Mouse (Mus musculus) mammary gland, adult 2 months (tissue): ENCODE results near the gene Kdelr1. TPM values are rescaled to one million over a fixed set of nuclear protein-coding genes. Genes with fewer than 3 reads are reported as not detected.

Experiments
- polyA plus RNA-seq: library from polyadenylated mRNA; depleted of rRNA; stranded (reverse); fragments of >200 nt; gene quantifications from 2 replicates; pipeline ENCODE4 v1.2.3, GENCODE M21; 2012; ENCODE audit warnings: low replicate concordance; rRNA removed

Gene Kdelr1
- polyA plus RNA-seq = 193 and 506 TPM in 2 replicates

GRCm38 (mm10) chr7:45872624-45873023 is at the start of gene Kdelr1:
Gene Kdelr1 (plus strand): TSS chr7:45872772.

GRCm38 (mm10) chr7:45824598-45824997 is 48.0 kb upstream of the Kdelr1 start, which contains the start of gene Kcnj14:
Gene Kcnj14 (minus strand): TSS chr7:45824782.

DNA sequence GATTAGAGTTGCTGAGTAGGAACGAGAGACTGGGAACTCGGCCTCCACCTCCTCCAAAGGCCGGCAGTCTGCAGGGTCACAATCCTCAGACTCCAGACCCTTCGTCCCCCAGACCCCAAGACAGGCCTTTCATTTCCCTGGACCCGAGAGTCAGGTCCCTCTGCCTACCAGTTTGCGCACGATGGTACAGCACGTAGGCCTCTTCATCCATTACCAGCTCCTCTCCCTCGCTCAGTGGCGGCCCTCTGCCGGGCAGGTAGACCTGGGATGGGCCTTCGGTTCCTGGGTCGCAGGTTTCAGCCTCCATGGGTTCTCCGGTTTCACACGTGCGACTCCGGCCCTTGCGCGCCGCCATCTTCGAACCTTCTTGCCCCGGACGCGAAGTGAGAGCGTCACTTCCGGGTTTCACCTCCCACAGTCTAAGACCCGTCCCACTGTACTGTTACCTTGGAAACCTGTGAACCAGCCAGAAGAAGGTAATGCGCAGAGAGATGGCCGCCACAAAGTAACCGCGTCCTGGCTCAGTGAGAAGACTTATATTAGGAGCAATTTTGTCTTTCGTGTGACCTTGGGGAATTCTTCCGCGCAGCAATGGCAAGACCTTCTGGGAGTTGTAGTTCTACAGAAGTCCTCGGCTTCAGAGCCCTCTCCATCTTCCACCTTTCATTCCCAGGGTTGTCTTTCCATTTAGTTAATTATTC is 42.0 kb upstream of the Kdelr1 start, which contains the start of gene Grwd1:
Grwd1 (minus strand) TSS at position 518 of the 701 bp plus-strand sequence.

GRCm38 (mm10) chr7:45878278-45878677 is 5.7 kb downstream of the Kdelr1 start, which contains the start of gene Grin2d:
Gene Grin2d (minus strand): TSS chr7:45878378.

GRCm38 (mm10) chr7:45896517-45897257 is 24.1 kb downstream of the Kdelr1 start, which contains the start of the genes Syngr4 and Tmem143:
Gene Syngr4 (minus strand): TSS chr7:45896714.
Gene Tmem143 (plus strand): TSS chr7:45896941.

GRCm38 (mm10) chr7:45921242-45921621 is 48.7 kb downstream of the Kdelr1 start, which contains the start of gene Emp3:
Gene Emp3 (minus strand): TSS chr7:45921404.

GRCm38 (mm10) chr7:45923762-45924428 is 51.3 kb downstream of the Kdelr1 start, which contains the start of gene Ccdc114:
Gene Ccdc114 (plus strand): TSS chr7:45924072.

Other genes starting within 250 kb of the Kdelr1 start
- 32.4 and 54.6 TPM in 2 replicates for gene Rasip1, start 245.3 kb upstream of the Kdelr1 start, polyA plus RNA-seq
- 5.6 and 22.3 TPM in 2 replicates for gene Mamstr, start 232.8 kb upstream of the Kdelr1 start, polyA plus RNA-seq
- gene Fut2, start 206.4 kb upstream of the Kdelr1 start, polyA plus RNA-seq = 0.16 and 1.4 TPM in 2 replicates
- 0.72 and 2.4 TPM in 2 replicates for gene Ntn5, start 188.8 kb upstream of the Kdelr1 start, polyA plus RNA-seq
- gene Sec1, start 178.4 kb upstream of the Kdelr1 start, polyA plus RNA-seq = 0.72 and 0.76 TPM in 2 replicates
- 14.2 and 17.5 TPM in 2 replicates for gene Car11, start 172.9 kb upstream of the Kdelr1 start, polyA plus RNA-seq
- gene Dbp, start 167.7 kb upstream of the Kdelr1 start, polyA plus RNA-seq = 57.0 and 110 TPM in 2 replicates
- 1,150 and 1,812 TPM in 2 replicates for gene Rpl18, start 157.3 kb upstream of the Kdelr1 start, polyA plus RNA-seq
- gene Sphk2, start 154.8 kb upstream of the Kdelr1 start, polyA plus RNA-seq = 50.2 and 90.3 TPM in 2 replicates
- 1.9 and 3.4 TPM in 2 replicates for gene Fam83e, start 151.6 kb upstream of the Kdelr1 start, polyA plus RNA-seq
- gene Spaca4, start 147.0 kb upstream of the Kdelr1 start, polyA plus RNA-seq = 0.29 and 0.37 TPM in 2 replicates
- 3.9 and 7.3 TPM in 2 replicates for gene Lmtk3, start 89.0 kb upstream of the Kdelr1 start, polyA plus RNA-seq
- gene Sult2b1, start 88.1 kb upstream of the Kdelr1 start, polyA plus RNA-seq = 2.4 and 4.2 TPM in 2 replicates
- 30.1 and 42.3 TPM in 2 replicates for gene Cyth2, start 58.2 kb upstream of the Kdelr1 start, polyA plus RNA-seq
- 4.8 and 9.6 TPM in 2 replicates for gene Kcnj14, start 48.0 kb upstream of the Kdelr1 start, polyA plus RNA-seq
- 14.9 and 20.4 TPM in 2 replicates for gene Grwd1, start 41.8 kb upstream of the Kdelr1 start, polyA plus RNA-seq
- 1.3 and 3.6 TPM in 2 replicates for gene Grin2d, start 5.6 kb downstream of the Kdelr1 start, polyA plus RNA-seq
- 0.26 TPM in 1 of 2 replicates, not detected in the other for gene Syngr4, start 23.9 kb downstream of the Kdelr1 start, polyA plus RNA-seq
- gene Tmem143, start 24.2 kb downstream of the Kdelr1 start, polyA plus RNA-seq = 138 and 156 TPM in 2 replicates
- 335 and 341 TPM in 2 replicates for gene Emp3, start 48.6 kb downstream of the Kdelr1 start, polyA plus RNA-seq
- gene Ccdc114, start 51.3 kb downstream of the Kdelr1 start, polyA plus RNA-seq = 2.7 and 4.8 TPM in 2 replicates
- gene Abcc6, start 157.5 kb downstream of the Kdelr1 start, polyA plus RNA-seq = 0.24 and 0.51 TPM in 2 replicates
- gene Nomo1, start 160.9 kb downstream of the Kdelr1 start, polyA plus RNA-seq = 30.0 and 41.1 TPM in 2 replicates
- gene Kcnj11, start 228.0 kb downstream of the Kdelr1 start, polyA plus RNA-seq = 5.0 and 56.5 TPM in 2 replicates